Mouse (Mus musculus) kidney, adult 18-20 months (tissue): ENCODE results near the gene Olfr373.
"Not testable (repeated sequence)": the region's sequence is repeated elsewhere in the genome, so short reads cannot be mapped to it uniquely, and the experiment has no call there.

Source experiments
- DNase-seq: peaks from one replicate; pipeline ENCODE4 v3.0.0; 2021

Olfr373 gene

DNA sequence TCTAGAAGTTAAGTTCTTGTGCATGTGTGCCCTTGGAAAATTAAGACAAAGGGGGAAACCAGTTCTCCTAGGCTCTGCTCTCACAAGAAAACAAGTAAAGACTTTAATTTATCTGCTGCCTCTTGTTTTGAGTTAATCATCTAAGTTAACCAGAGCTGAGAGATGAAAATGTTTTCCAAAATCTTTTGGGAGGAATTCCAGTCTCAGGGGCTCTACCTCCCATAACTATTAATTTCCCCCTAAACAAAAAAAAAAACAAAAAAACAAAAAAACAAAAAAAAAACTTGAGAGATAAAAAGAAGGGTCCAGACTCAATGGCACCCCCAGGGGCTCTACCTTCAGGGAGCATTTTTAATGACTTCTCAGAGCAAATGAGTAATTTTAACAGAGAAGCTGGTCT lies at the start of gene Olfr373:
Olfr373 (plus strand) TSS at position 301 of the 400 bp plus-strand sequence.
- not testable (repeated sequence) for DNase-seq

DNA sequence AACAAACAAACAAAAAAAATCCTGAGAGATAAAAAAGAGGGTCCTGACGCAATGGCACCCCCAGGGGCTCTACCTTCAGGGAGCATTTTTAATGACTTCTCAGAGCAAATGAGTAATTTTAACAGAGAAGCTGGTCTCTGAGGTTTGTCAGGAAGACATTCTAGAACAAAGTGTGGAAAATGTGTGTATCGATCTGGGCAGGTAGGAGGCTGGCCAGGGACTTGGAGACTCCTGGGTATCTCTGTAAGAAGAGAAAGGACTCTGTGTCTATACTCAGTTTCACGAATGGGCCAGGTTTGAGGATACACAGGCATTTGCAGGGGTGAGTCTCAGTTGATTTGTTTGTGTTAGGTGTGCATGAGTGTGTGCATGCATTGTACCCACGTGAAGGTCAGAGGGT lies 42.1 kb upstream of the Olfr373 start, which contains the start of gene Olfr372:
Olfr372 (plus strand) TSS at position 301 of the 400 bp plus-strand sequence.
- DNase-seq = not testable (repeated sequence)

DNA sequence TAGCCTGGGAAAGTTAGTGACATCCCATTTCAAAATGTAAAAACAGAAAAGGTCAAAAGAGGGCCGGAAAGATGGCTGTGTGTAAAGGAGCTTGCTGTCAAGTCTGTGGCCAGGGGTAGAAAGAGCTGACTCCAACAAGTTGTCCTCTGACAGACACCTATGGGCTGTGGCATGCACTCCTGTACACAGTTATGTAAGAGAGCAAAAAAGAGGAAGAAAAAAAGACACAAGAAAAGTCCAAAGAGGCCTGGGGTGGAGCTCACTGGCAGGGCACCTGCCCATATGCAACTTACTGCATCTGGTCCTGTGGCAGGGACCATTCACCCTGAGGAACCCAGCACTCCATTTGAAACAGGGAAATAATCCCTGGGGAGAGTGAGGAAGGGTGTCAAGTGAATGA lies 40.5 kb upstream of the Olfr373 start:
- DNase-seq = no peak

DNA sequence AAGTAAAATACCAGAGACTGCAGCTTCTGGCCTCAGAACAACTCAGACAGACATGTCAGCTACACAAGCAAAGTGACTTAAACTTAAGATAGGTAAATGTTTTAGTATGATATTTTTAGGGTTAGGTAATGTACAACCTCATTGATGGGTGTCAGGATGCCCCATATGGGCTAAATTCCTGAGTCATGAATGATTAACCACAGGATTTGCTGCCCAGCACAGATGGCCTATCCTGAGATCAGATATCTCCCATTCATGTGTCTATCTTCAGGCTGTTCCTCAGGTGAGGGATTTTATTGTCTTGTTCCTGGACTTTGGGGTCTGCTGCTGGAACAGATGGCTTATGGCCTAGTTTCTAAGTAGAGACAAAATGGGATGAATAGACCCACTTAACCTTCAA lies 28.3 kb upstream of the Olfr373 start:
- not testable (repeated sequence) for DNase-seq

DNA sequence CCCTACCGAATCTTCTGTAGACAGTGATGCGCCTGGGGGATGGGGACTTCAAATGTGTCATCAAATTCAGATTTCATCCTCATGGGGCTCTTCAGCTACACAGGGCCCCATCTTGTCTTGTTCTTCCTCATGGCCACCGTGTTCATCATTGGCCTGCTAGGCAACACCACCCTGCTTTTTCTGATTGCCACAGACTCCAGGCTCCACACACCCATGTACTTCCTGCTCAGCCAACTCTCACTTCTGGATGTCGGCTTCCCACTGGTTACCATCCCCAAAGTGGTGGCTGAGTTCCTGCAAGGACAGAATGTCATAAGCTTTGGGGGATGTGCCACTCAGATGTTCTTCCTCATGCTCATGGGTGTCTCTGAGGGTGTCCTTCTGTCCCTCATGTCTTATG lies 25.3 kb upstream of the Olfr373 start:
- DNase-seq = not testable (repeated sequence)

DNA sequence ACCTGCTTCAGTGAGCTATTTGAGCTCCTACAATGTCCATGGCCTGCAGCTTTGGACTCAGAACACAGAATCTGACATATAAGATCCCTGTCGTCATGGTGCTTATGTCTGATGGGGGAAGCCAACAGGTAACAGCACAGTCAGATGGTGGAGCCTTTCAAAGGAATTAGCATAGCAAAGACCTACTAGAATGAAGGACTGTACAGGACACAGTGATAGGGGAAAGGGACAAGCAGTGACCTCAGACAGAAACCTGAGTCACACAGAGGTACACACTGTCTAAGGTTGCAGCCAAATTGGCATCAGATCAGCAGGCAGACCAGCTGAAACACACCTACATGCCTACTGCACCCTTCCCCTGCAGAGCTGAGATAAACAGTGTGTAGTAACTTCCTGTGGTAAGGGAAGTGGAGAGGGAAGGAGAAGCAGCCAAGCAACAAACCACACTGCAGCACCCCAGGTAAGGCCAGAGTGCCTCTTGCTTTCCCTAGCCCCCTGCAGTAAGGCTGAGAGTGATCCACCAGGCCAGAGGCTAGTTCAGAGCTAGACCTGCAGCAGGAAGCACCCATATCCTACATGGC lies 16.1 kb upstream of the Olfr373 start:
- DNase-seq = not testable (repeated sequence)

DNA sequence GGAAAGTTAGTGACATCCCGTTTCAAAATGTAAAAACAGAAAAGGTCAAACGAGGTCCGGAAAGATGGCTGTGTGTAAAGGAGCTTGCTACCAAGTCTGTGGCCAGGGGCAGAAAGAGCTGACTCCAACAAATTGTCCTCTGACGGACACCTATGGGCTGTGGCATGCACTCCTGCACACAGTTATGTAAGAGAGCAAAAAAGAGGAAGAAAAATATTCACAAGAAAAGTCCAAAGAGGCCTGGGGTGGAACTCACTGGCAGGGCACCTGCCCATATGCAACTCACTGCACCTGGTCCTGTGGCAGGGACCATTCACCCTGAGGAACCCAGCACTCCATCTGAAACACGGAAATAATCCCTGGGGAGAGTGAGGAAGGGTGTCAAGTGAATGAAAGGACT lies 1.8 kb downstream of the Olfr373 start:
- no peak for DNase-seq

DNA sequence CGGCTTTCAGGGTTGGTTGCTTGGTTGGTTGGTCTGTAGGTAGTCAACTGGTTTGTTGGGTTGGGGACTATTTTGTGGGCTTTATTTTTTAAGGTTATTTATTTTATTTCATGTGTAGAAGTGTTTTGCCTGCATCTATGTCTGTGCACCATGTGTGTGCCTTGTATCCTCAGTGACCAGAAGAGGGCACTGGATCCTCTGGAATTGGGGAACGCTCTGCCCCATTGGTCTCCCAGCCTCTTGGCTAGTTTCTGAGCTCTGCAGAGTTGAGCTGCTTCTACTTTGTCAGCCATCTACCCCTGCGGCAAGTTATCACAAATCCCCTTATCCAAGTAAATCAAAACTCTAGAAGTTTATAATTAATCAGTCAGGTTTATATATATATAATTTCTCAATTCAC lies 4.6 kb downstream of the Olfr373 start:
- not testable (repeated sequence) for DNase-seq

DNA sequence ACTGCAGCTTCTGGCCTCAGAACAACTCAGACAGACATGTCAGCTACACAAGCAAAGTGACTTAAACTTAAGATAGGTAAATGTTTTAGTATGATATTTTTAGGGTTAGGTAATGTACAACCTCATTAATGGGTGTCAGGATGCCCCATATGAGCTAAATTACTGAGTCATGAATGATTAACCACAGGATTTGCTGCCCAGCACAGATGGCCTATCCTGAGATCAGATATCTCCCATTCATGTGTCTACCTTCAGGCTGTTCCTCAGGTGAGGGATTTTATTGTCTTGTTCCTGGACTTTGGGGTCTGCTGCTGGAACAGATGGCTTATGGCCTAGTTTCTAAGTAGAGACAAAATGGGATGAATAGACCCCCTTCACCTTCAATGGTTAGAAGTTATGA lies 13.7 kb downstream of the Olfr373 start:
- not testable (repeated sequence) for DNase-seq

DNA sequence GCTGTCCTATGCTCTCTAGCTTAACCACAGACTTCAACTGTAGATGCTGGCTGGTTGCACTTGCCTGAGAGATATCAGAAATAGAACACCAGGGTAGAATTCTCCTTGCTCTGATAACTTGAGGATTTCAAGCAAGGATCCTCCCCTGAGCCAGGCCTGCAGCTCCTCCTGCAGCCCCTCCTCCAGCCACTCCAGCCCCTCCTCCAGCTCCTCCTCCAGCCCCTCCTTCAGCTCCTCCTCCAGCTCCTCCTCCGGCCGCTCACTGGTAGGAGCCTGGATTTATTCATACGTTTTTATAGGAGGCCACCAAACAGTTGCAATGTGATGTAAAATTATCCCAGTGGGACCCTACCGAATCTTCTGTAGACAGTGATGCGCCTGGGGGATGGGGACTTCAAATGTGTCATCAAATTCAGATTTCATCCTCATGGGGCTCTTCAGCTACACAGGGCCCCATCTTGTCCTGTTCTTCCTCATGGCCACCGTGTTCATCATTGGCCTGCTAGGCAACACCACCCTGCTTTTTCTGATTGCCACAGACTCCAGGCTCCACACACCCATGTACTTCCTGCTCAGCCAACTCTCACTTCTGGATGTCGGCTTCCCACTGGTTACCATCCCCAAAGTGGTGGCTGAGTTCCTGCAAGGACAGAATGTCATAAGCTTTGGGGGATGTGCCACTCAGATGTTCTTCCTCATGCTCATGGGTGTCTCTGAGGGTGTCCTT lies 16.6 kb downstream of the Olfr373 start:
- DNase-seq = peak; percentile 32

DNA sequence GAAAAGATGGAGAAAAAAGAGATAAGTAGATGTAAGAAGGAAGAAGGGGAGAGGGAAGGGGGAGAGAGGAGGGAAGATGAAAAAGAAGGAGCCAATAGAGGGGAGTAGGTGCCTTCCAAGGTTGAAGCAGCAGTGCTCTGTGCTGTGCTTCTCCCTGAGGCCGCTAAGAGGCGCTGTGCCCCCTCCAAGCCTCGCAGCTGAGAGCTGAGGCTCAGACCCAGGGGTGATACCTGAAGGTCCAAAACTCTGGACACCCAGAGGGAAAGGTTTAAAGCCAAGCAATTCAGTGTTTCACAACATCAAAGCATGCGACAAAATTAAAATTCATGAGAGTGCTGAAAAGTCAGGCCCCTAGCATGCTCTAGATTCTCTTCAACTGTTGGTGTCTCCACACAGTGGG lies 22.2 kb downstream of the Olfr373 start:
- no peak for DNase-seq

DNA sequence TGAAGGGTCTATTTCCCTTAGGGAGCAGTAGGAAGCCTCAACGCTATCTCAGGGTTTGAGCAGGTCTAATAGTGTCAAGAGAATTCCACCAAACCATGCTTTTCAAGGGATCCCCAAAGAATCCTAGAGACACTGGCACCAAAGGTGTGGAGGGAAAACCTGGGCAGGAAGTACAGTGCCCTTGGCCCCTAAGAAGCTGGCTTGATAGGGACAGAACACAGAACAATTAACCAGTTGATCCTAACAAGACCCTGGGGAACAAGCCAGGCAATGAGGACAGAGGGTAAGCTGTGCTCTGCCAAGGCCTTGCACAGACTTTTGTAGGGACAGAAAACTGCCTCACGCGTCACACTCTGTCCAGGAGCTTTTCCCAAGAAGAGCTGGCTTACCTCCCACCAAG lies 23.8 kb downstream of the Olfr373 start, which contains the start of gene Olfr374:
Olfr374 (plus strand) TSS at position 301 of the 400 bp plus-strand sequence.
- DNase-seq = no peak

DNA sequence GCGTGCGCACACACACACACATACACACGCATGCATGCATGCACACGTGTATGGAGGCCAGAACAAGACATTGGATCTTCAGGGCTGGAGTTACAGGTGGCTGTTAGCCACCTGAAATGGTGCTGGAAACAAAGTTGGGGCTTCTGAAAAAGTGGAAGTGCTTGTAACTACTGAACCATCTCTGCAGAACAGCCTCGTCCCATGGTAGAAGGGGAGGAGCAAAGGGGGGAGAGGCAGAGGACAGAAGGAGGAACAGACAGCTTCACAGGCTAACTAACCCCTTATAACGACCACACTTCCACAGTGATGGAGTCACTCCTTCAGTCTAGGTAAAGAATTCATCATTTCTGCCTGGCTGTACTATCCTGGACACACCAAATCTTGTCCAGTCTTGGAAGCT lies 27.9 kb downstream of the Olfr373 start:
- DNase-seq = no peak

DNA sequence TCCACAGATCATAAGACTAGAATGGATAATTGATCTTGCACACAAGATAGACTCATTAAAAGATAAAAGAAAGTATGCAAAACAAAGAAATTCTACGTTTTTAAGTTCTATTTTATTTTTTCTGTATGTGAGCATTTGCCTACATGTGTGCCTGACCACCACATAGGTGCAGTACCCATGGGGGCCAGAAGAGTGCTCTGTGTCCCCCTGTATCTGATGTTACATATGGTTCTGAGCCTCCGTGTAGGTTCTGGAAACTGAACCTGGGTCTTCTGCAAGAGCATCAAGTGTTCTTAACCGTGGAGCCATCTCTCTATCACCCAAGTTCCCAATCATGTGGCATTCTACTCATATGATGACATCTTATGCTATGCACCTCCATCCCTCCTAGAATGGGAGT lies 29.5 kb downstream of the Olfr373 start:
- no peak for DNase-seq

DNA sequence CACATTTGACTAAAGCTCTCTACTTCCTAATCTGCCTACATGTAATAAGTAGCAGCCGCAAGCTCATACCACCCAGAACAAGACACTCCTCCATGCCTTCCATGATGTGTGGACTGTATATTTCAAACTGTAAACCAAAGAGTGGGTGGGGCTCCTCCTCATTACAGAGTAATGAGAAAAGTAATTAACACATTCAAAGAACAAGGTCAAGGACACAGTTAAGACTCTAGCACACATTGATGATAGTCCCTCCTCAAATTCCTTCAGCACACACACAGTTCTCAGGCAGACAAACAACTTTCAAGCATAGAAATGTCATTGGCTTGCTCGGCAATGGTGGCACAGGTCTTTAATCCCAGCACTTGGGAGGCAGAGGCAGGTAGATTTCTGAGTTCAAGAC lies 32.2 kb downstream of the Olfr373 start:
- no peak for DNase-seq

DNA sequence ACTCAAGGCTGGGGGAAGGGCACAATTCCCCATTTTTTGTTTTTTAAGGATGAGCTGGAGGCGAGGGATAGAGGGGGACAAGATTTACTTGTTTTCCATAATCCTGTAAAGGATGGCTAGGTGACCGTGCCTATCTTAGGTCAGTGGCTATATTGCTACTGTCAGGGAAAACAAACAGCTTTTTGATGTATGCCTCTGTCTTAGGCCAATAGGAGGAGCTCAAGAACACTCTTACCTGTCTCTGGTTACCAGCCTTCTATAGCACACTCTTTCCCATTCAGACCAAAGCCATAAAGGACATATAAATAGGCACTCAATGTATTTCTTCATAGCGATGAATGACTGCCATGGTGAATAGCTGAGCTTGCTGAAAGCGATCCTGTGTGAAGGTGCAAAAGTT lies 35.6 kb downstream of the Olfr373 start:
- DNase-seq = no peak

DNA sequence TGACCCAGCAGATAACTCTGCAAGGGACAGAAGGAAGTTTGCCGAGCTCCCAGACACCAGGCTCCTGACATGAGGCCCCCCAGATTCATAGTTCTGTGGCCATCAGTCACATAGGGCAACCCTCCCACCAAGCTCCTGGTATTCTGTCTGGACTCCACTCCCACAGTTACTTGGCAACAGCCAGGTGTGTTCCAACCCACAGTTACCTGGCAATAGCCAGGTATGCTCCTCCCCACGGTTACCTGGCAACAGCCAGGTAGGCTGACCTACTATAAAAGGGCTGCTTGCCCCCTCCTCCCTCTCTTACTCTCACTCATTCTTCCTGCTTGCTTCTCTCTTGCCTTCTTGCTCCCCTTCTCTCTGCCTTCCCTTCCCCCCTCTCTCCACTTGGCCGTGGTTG lies 38.5 kb downstream of the Olfr373 start:
- DNase-seq = not testable (repeated sequence)

DNA sequence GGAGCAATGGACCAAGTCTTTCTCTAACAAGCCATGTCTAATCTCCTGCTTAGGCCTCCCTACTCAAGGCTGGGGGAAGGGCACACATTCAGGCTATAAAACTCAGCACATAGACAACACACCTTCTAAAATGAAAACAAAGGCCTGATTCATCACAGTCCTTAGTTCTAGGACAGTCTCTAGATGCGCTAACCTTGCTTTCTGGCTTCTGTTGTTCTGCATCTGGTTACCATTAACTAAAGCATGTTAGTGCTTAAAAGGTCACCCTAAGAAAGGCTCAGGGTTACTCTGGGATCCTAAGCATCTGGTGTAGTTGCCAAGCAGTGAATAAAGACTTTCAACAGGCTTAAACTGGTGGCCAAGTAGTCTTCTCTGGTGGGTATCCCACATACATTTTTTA lies 39.0 kb downstream of the Olfr373 start:
- DNase-seq = no peak

DNA sequence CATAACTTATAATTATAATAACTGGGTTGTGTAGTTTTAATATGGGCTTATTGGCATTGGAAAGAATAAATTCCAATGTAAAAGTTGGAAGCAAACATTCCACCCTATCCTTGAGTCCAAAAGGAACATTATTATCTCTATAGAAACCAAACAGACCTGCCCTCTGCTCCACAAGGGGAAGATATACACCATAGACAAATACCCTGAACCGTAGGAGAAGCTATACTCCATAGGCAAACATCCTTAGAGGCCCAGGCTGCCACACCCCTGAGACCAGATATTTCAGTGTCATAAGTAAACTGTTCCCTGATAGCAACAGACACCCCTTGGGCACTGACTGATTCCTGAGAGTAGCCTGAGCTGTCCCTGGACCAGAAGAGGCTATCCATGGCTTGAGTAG lies 44.9 kb downstream of the Olfr373 start:
- no peak for DNase-seq

DNA sequence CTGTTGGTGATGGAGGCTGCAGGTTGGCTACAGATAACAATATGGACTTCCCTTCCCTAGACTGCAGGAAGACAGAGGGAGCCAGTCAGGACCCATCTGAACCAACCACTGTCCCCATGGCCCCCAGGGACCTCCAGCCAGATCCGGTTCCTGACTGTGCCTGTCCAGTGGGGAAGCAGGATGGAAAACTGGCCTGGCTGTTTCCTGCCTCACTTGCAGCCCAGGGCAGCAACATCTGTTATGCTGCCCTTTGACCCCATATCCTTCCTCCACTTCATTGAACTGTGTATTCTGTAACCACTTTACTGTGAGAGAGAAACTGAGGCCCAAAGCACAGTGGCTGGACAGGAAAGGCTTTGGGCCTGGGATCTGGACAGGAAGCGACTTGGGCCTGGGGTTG lies 48.3 kb downstream of the Olfr373 start:
- peak; percentile 28 for DNase-seq

DNA sequence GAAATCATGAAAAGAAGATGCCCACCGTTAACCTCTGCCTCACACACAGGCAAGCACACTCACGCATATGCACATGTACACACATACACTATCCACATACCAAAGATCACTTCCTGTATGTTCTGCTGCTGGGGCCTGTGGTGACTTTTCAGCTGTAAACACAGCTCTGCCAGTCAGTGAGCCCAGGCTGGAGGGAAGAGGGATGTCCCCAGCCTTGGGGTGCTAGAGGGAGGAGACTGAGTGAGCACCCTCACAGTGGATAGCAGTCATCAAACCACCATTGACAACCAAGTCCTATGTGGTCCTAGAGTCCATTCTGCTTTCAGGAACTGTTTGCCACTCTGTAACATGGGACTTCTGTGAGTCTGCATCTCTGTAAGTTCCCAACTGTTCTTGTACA lies 48.9 kb downstream of the Olfr373 start:
- no peak for DNase-seq

DNA sequence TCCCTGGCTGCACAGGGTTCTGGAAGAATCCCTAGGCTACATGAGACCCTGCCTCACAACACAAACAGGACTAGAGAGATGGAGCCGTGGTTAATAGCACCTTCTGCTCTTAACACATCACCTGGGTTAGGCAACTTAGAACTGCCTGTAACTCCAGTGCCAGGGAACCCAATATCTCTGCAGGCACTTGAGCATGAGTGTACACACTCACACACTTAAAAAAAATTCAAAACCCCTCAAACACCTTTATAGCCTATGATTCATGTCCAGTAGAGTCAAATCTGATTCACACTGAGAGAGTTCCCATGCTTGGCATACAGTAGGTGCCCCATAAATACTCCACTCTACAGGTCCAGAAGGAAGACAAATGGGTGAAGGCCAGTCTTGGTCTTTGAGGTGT lies 49.4 kb downstream of the Olfr373 start:
- no peak for DNase-seq

DNA sequence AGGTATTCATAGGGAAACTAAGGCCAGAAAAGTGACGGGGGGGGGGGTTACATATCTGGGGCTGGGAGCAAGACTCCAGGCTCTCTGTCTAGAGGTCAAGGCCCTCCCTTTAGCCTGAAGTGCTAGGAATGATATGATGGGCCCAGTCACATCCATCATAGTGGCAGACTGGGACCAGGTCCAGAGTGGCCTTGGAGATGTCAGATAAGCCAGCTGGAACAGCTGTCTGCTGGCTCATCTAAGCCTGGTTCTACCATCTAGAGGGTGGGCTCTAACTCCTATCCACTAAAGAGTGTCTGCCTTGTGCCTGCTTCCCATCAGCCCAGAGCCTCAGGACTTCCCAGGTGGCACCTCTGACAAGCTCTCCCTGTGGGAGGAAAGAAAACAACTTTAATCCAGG lies 49.9 kb downstream of the Olfr373 start:
- DNase-seq = peak; percentile 22

DNA sequence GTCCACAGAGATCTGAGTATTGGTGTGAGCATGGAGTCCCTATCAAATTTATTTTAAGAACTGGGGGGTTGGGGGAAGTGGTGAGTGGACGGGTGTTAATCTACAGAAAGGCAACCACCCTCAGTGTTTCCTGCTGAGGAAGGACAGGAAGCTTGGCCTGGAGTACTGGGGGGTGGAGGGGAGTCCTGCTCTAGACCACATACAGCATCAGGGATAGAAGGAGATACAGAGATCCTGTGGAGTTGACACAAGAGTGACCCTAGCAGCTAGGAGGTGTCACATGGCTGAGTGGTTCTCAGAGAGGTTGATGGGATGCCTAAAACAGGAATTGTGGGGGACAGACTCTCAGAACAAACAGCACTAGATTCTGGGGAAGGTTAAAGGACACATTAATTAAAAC lies 50.5 kb downstream of the Olfr373 start:
- no peak for DNase-seq
